Mouse (Mus musculus) limb, embryonic 12.5 days (tissue): Measurements from ENCODE around the gene Cbarp. TPM values are rescaled to one million over a fixed set of nuclear protein-coding genes. Genes with fewer than 3 reads are reported as not detected.

Source experiments
- ATAC-seq: fragments of 200-750 bp; cut with Nextera tagmentation; 2 replicates; pipeline ENCODE4 v1.8.0; 2017; ENCODE audit warnings: low read depth, moderate TSS enrichment; ENCODE audit not compliant: insufficient number of reproducible peaks, insufficient read depth, low FRiP score, low TSS enrichment
- H3K27ac ChIP-seq: fragments of 300-500 bp; sonication (generic); 2 replicates; pipeline ENCODE4 v1.5.1; 2016; ENCODE audit warnings: mild to moderate bottlenecking, moderate library complexity
- H3K27me3 ChIP-seq: fragments of 300-500 bp; sonication (generic); 2 replicates; pipeline ENCODE4 v1.6.1; 2016; ENCODE audit warnings: mild to moderate bottlenecking, moderate library complexity
- H3K36me3 ChIP-seq: fragments of 300-500 bp; sonication (generic); 2 replicates; pipeline ENCODE4 v1.6.1; 2016; ENCODE audit warnings: mild to moderate bottlenecking, moderate library complexity
- H3K4me1 ChIP-seq: fragments of 300-500 bp; sonication (generic); replicated peaks from 2 replicates; pipeline ENCODE4 v1.6.1; 2016
- H3K4me2 ChIP-seq: fragments of 300-500 bp; sonication (generic); 2 replicates; pipeline ENCODE4 v1.6.1; 2016; ENCODE audit warnings: mild to moderate bottlenecking, moderate library complexity
- H3K4me3 ChIP-seq: fragments of 300-500 bp; sonication (generic); replicated peaks from 2 replicates; pipeline ENCODE4 v1.5.1; 2016; ENCODE audit warnings: mild to moderate bottlenecking
- H3K9ac ChIP-seq: fragments of 300-500 bp; sonication (generic); replicated peaks from 2 replicates; pipeline ENCODE4 v1.6.1; 2016; ENCODE audit warnings: mild to moderate bottlenecking, moderate library complexity
- H3K9me3 ChIP-seq: fragments of 300-500 bp; sonication (generic); 2 replicates; pipeline ENCODE4 v1.6.1; 2016; ENCODE audit warnings: mild to moderate bottlenecking, moderate library complexity
- WGBS: fragments of 180-500 bp; shearing (Covaris S2); methylation state at CpG from one replicate; pipeline ENCODE4 v1.1.7; 2016; 5-methylcytosine and 5-hydroxymethylcytosine counted together
- polyA plus RNA-seq: library from polyadenylated mRNA; unstranded; fragments of >200 nt; fragmentation: Nextera tagmentation; extraction: Ambion mirVana; gene quantifications from 2 replicates; pipeline ENCODE4 v1.2.1, GENCODE M21; 2016

Cbarp gene
- polyA plus RNA-seq, 1 experiment from 2014 or later: 4.9 TPM

DNA sequence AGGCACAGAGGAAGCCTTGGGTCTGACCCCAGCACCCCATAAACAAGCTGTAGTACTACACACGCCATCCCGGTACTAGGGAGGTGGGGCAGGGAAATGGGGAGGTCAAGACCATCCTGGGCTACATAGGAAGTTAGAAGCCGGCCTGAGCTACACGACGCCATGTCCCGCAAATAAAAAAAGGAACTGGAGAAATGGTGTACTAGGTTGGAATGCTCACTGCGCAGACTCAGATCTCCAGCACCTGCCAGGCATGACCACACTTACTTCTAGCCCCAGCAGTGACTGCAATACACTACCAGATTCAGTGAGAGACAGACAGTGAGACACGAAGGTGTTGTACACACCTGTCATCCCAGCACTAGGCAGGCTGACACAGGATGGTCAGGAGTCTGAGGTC is 53.2 kb downstream of the Cbarp start:
- Histone ChIP-seq H3K27me3 (no peaks in the 10 kb centered on the region), H3K36me3 (peaks cover 35% of the 10 kb centered on the region), H3K27ac (no peak overlapping the region), H3K4me3 (no peak overlapping the region), H3K4me2 (no peak overlapping the region), H3K4me1 (no peaks in the 10 kb centered on the region), H3K9me3 (no peaks in the 10 kb centered on the region), H3K9ac (peak overlapping the region; percentile 34; the same call in 1 of the 2 replicates)
- ATAC-seq: no peak
- whole genome bisulfite sequencing: 87% methylated on average over 8 of the region's 8 CpGs

DNA sequence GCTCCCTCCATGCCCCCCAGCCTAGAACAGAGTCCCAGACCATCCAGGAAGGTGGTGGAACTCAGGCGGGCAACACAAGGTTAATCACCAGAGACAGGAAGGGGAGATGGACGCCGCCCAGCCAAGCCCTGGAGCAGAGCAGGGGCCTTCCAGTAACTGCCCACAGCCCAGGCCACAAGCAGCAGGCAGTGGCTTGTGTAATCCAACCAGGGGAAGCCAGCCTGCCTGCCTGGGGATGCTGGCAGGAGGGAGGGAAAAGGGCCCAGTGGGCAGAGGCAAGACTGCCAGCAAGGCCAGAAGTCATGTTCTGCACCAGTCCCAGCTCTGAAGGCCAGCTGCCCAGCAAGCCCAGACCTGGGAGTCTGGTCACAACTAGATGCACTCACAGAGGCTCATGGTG is 53.8 kb downstream of the Cbarp start:
- no peak overlapping the region for H3K4me3 ChIP-seq
- H3K4me1 ChIP-seq: no peaks in the 10 kb centered on the region
- 0 out of 2 replicates have a peak overlapping the region, but pooled peaks have one; percentile 17 for H3K27ac ChIP-seq
- H3K36me3 ChIP-seq: peaks cover 38% of the 10 kb centered on the region
- H3K9ac ChIP-seq: peak overlapping the region; percentile 34; the same call in 1 of the 2 replicates
- H3K9me3 ChIP-seq: no peaks in the 10 kb centered on the region
- WGBS: 70% methylated on average over 3 of the region's 3 CpGs
- no peak for ATAC-seq
- H3K4me2 ChIP-seq: no peak overlapping the region
- no peaks in the 10 kb centered on the region for H3K27me3 ChIP-seq

DNA sequence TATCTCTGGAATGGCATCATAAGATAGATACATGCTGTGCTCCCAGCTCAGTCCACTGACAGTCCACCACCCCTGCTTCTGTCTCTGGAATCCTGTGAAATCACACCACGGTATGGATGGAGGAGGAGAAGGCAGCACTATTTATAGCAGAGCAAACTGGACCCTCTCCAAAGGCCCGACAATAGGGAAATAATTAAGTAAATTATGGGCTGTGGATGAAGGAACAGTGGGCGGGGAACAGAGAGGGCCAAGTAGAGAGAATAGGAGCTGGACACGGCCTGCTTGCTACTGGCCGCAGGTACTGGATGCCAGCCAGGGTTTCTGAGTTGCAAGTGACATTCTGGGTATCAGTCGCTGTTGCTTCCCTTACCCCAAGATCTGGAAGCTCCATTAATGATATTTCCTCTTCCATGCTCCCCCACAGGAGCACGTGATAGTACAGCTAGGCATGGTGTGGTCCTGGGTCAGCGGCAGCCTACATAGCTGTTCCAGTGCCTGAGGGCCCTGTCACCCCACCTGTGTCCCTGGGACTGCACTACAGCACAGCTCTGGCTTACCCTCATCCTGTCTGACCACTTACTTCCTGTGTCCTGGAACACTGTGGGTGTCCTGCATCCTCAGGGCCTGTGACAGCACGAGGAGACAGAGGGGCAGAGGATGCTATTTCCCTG is 55.7 kb downstream of the Cbarp start:
- Histone ChIP-seq H3K27me3 (no peaks in the 10 kb centered on the region), H3K4me3 (no peak overlapping the region), H3K9ac (no peak overlapping the region), H3K27ac (no peak overlapping the region), H3K4me2 (no peak overlapping the region), H3K4me1 (no peaks in the 10 kb centered on the region), H3K36me3 (peaks cover 54% of the 10 kb centered on the region), H3K9me3 (no peaks in the 10 kb centered on the region)
- 83% methylated on average over 9 of the region's 9 CpGs for WGBS
- ATAC-seq: no peak

DNA sequence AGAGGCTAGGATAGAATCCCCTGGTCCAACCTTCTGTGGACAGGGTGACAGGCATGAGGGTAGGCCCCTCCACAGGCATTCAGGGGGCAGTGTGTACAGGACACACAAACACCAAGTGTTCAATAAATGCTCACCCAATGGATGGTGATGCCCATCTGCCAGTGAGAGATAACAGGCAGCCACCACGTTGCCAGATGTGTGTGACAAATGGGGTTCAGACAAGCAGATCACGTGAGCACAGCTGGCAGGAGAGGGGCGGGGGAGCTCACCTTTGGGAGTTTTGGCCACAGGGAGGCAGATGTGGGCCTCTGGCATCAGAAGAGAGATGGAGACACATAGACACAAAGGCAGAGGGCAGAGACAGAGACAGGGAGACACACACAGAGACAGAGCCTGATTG is 59.6 kb downstream of the Cbarp start:
- H3K27ac ChIP-seq: no peak overlapping the region
- no peak overlapping the region for H3K9ac ChIP-seq
- 75% methylated on average over 3 of the region's 3 CpGs for WGBS
- H3K9me3 ChIP-seq: no peaks in the 10 kb centered on the region
- H3K4me1 ChIP-seq: no peaks in the 10 kb centered on the region
- no peak overlapping the region for H3K4me2 ChIP-seq
- no peak for ATAC-seq
- H3K4me3 ChIP-seq: no peak overlapping the region
- H3K27me3 ChIP-seq: no peaks in the 10 kb centered on the region
- H3K36me3 ChIP-seq: peaks cover 72% of the 10 kb centered on the region

Other genes starting within 250 kb of the Cbarp start
- not detected in 2 replicates for gene Cfd, start 250.0 kb downstream of the Cbarp start, polyA plus RNA-seq
- 50.8 and 53.7 TPM in 2 replicates for gene Med16, start 231.9 kb downstream of the Cbarp start, polyA plus RNA-seq
- gene Gm26602, start 230.0 kb downstream of the Cbarp start, polyA plus RNA-seq: 5.5 and 21.1 TPM in 2 replicates
- gene Kiss1r, start 223.9 kb downstream of the Cbarp start, polyA plus RNA-seq: 1.1 and 1.2 TPM in 2 replicates
- gene R3hdm4, start 219.6 kb downstream of the Cbarp start, polyA plus RNA-seq: 149 and 161 TPM in 2 replicates
- gene Arid3a, start 213.8 kb downstream of the Cbarp start, polyA plus RNA-seq: 8.4 and 8.6 TPM in 2 replicates
- gene Wdr18, start 180.7 kb downstream of the Cbarp start, polyA plus RNA-seq: 120 and 122 TPM in 2 replicates
- 0.54 and 0.68 TPM in 2 replicates for gene Grin3b, start 170.1 kb downstream of the Cbarp start, polyA plus RNA-seq
- 20.7 and 22.5 TPM in 2 replicates for gene Tmem259, start 156.5 kb downstream of the Cbarp start, polyA plus RNA-seq
- 216 and 240 TPM in 2 replicates for gene Cnn2, start 152.3 kb downstream of the Cbarp start, polyA plus RNA-seq
- gene Abca7, start 144.3 kb downstream of the Cbarp start, polyA plus RNA-seq: 2.1 and 2.3 TPM in 2 replicates
- 12.5 and 12.6 TPM in 2 replicates for gene Arhgap45, start 124.2 kb downstream of the Cbarp start, polyA plus RNA-seq
- gene Polr2e, start 101.0 kb downstream of the Cbarp start, polyA plus RNA-seq: 241 and 251 TPM in 2 replicates
- 463 and 494 TPM in 2 replicates for gene Gpx4, start 93.7 kb downstream of the Cbarp start, polyA plus RNA-seq
- gene Sbno2, start 35.3 kb downstream of the Cbarp start, polyA plus RNA-seq: 13.9 and 14.4 TPM in 2 replicates
- 16.1 and 18.1 TPM in 2 replicates for gene Stk11, start 25.0 kb downstream of the Cbarp start, polyA plus RNA-seq
- 460 and 465 TPM in 2 replicates for gene Atp5d, start 2.2 kb downstream of the Cbarp start, polyA plus RNA-seq
- gene Midn, start 7.4 kb upstream of the Cbarp start, polyA plus RNA-seq: 30.6 and 38.0 TPM in 2 replicates
- 166 and 175 TPM in 2 replicates for gene Cirbp, start 25.1 kb upstream of the Cbarp start, polyA plus RNA-seq
- gene 1600002K03Rik, start 32.1 kb upstream of the Cbarp start, polyA plus RNA-seq: 9.1 and 9.5 TPM in 2 replicates
- 60.3 and 62.2 TPM in 2 replicates for gene Efna2, start 38.6 kb upstream of the Cbarp start, polyA plus RNA-seq
- 103 and 112 TPM in 2 replicates for gene Mum1, start 85.6 kb upstream of the Cbarp start, polyA plus RNA-seq
- 258 and 278 TPM in 2 replicates for gene Ndufs7, start 108.3 kb upstream of the Cbarp start, polyA plus RNA-seq
- 30.7 and 31.9 TPM in 2 replicates for gene Gamt, start 120.2 kb upstream of the Cbarp start, polyA plus RNA-seq
- 69.1 and 71.0 TPM in 2 replicates for gene Dazap1, start 120.7 kb upstream of the Cbarp start, polyA plus RNA-seq
- 926 and 930 TPM in 2 replicates for gene Rps15, start 151.6 kb upstream of the Cbarp start, polyA plus RNA-seq
- 4.7 and 5.3 TPM in 2 replicates for gene Apc2, start 155.1 kb upstream of the Cbarp start, polyA plus RNA-seq
- 48.1 and 50.5 TPM in 2 replicates for gene 2310011J03Rik, start 179.7 kb upstream of the Cbarp start, polyA plus RNA-seq
- gene Pcsk4, start 188.7 kb upstream of the Cbarp start, polyA plus RNA-seq: 6.3 and 6.6 TPM in 2 replicates
- gene Reep6, start 189.1 kb upstream of the Cbarp start, polyA plus RNA-seq: 4.1 and 4.6 TPM in 2 replicates
- 0.70 and 0.88 TPM in 2 replicates for gene Adamtsl5, start 207.6 kb upstream of the Cbarp start, polyA plus RNA-seq
- gene Plk5, start 215.6 kb upstream of the Cbarp start, polyA plus RNA-seq: 1.2 and 1.3 TPM in 2 replicates
- gene Mex3d, start 246.8 kb upstream of the Cbarp start, polyA plus RNA-seq: 12.5 and 15.2 TPM in 2 replicates